In the genomic region with DNA sequence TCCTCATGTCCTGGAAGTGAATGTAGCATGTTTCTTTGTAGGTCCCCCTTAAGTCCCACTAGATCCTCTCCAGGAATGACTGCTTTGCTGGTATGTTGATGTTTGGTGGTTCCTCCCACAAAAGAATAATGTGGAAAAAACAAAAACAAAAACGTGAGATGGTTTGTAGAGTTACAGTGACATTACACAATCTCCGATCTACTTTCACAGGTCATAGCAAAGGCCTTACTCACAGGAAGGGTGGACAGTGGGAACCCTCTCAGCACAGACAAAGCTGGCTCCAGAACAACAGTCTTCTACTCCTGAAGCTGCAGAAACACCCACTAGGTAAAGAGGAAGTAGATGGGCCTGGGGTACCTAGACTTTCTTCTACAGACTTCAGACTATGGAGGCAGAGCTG, we compare ENCODE assay signal across 27 mouse cellular contexts.
DNase-seq lines count a peak whose midpoint lies in the region; ATAC-seq and TF ChIP-seq lines count a peak whose summit lies in the region.
"Had no signal": no experiment of that assay in that cellular context is flagged by ENCODE, and none has a peak within 500 bp of the region (broad histone marks: within the 10 kb centered on the region; RNA-seq: fewer than 3 reads in every experiment).

No protein-coding gene starts in this region.

- H3K4me1 ChIP-seq in thymus, adult 2 months (replicated peaks; ENCODE audit: control insufficient read depth, insufficient read depth, low read length) = no peaks in the 10 kb centered on the region
- H3K4me1 ChIP-seq: embryonic facial prominence, embryonic 10.5 days; forebrain, embryonic 12.5 days; hindbrain, embryonic 12.5 days; hindbrain, embryonic 15.5 days had no signal

- no peaks in the 10 kb centered on the region for H3K36me3 ChIP-seq in thymus, adult 2 months (ENCODE audit: control insufficient read depth, insufficient read depth, low read length)
- H3K36me3 ChIP-seq: embryonic facial prominence, embryonic 10.5 days; embryonic facial prominence, embryonic 13.5 days; forebrain, embryonic 12.5 days; forebrain, embryonic 15.5 days; G1E; heart, embryonic 10.5 days; heart, embryonic 13.5 days; hindbrain, embryonic 12.5 days; hindbrain, embryonic 15.5 days had no signal

- H3K27me3 ChIP-seq in thymus, adult 2 months (ENCODE audit: control insufficient read depth, insufficient read depth, low read length) = no peaks in the 10 kb centered on the region
- H3K27me3 ChIP-seq: CH12.LX; embryonic facial prominence, embryonic 13.5 days; forebrain, embryonic 12.5 days; forebrain, embryonic 15.5 days; heart, embryonic 13.5 days; hindbrain, embryonic 12.5 days; hindbrain, embryonic 15.5 days had no signal

- peak; percentile 72 for DNase-seq in heart, adult 11 months
- DNase-seq in heart, postnatal 36 days = no peak
- peak; percentile 3 for DNase-seq in A20 (ENCODE audit: low read depth, low spot score)
- DNase-seq in thymus, adult 2 months = no peak
- DNase-seq in cerebellum, postnatal 36 days = no peak
- DNase-seq: adrenal gland, postnatal 10 days; adrenal gland, postnatal 36 days; cerebellum, adult 18-20 months; cerebellum, adult 9-10 months; cerebellum, postnatal 14 days; embryo, embryonic 11 days; heart, adult 2 months; heart, postnatal 14 days; kidney, adult 11 months had no signal

- peak; percentile 46 for ATAC-seq in granulocyte monocyte progenitor cell, adult 5-6 weeks (replicated peaks; ENCODE audit: poor library complexity, severe bottlenecking)
- ATAC-seq: forebrain, embryonic 15.5 days; Patski had no signal

- no peak for TF ChIP-seq CTCF in thymus, adult 2 months (IDR thresholded peaks at IDR 0.05; ENCODE audit: borderline replicate concordance, control insufficient read depth, extremely low read depth, insufficient read depth, low read length, poor library complexity)

- intact Hi-C loops in heart, postnatal 36 days (cut with DNase I) = no loop called here

- TF ChIP-seq POLR2A in thymus, adult 2 months (IDR thresholded peaks at IDR 0.05; ENCODE audit: control insufficient read depth, extremely low read depth, insufficient read depth, low read length, poor library complexity) = no peak

- H3K27ac ChIP-seq in thymus, adult 2 months (ENCODE audit: control insufficient read depth, insufficient read depth, low read length) = no peak overlapping the region
- H3K27ac ChIP-seq: embryonic facial prominence, embryonic 10.5 days; embryonic facial prominence, embryonic 13.5 days; forebrain, embryonic 12.5 days; forebrain, embryonic 15.5 days; heart, adult 2 months; heart, embryonic 10.5 days; hindbrain, embryonic 12.5 days; hindbrain, embryonic 15.5 days had no signal

- 77% methylated on average over 2 of the region's 2 CpGs for WGBS in thymus, adult 2 months

- H3K4me3 ChIP-seq in thymus, adult 2 months (ENCODE audit: control insufficient read depth, insufficient read depth, low read length) = no peak overlapping the region
- H3K4me3 ChIP-seq: embryonic facial prominence, embryonic 10.5 days; embryonic facial prominence, embryonic 13.5 days; erythroblast, embryonic 14.5 days; forebrain, embryonic 12.5 days; forebrain, embryonic 15.5 days; heart, adult 2 months; heart, embryonic 10.5 days; heart, embryonic 13.5 days; hindbrain, embryonic 12.5 days; hindbrain, embryonic 15.5 days had no signal

Comparison
In these comparisons a context has a peak if more than half of its experiments do, and no peak if none do; other contexts are left out.
1. DNase-seq: peak in heart, adult 11 months (single experiment) and A20 (single experiment); none in heart, postnatal 36 days (0 of 2), thymus, adult 2 months (single experiment) and cerebellum, postnatal 36 days (0 of 2).